Mouse (Mus musculus): ENCODE results near the gene Cyp3a16. TPM values are rescaled to one million over a fixed set of nuclear protein-coding genes. Genes with fewer than 3 reads are reported as not detected.
"Not testable (repeated sequence)": the region's sequence is repeated elsewhere in the genome, so short reads cannot be mapped to it uniquely, and the experiment has no call there.

The Cyp3a16 gene
- not detected for total RNA-seq (2021)
- long read RNA-seq, experiment 1: 0 reads
- long read RNA-seq, experiment 2: 0 reads

DNA sequence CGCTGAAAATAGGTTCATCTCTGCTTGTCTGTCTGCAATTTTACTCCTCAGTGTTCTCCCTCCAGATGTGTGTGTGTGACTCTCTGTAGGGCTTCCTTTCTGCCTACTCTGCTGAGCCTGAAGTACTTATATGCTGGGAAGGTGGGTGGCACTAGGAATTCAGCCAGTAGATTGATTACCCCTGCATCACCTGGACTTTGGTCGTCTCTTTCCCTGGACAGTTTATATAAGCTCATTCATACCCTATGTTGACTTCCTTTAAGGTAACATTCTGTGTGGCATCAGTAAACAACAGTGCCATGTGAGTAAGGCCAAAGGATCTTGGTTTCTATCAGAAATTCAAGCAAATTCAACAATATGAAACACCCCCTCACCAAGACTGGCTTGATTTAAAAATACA is at the start of gene Cyp3a16:
Cyp3a16 (minus strand) TSS at position 101 of the 400 bp plus-strand sequence.
- H3K4me3 ChIP-seq; DNase-seq (ENCODE audit: low spot score in 2 of 2); H3K27ac ChIP-seq: not testable (repeated sequence)

DNA sequence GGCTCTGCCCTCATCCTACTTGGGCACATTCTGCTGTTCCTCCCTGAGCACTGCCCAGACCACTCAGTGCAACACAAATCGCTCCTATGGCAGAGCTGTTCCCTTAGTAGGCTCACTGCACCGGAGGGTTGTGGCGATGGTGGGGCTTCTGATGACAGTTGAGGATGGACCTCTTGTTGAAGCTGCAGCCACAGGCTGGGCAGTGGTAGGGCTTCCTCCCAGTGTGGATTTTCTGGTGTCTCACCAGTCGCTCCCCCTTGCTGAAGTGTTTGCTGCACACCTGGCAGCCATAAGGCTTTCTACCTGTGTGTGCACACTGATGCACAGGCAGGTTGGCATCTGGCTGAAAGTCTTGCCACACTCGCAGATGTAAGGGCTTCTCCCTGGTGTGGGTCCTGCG is 20.8 kb upstream of the Cyp3a16 start:
- no peak overlapping the region for H3K27ac ChIP-seq
- no peak for TF ChIP-seq CTCF (conservative IDR thresholded peaks at IDR 0.05)

DNA sequence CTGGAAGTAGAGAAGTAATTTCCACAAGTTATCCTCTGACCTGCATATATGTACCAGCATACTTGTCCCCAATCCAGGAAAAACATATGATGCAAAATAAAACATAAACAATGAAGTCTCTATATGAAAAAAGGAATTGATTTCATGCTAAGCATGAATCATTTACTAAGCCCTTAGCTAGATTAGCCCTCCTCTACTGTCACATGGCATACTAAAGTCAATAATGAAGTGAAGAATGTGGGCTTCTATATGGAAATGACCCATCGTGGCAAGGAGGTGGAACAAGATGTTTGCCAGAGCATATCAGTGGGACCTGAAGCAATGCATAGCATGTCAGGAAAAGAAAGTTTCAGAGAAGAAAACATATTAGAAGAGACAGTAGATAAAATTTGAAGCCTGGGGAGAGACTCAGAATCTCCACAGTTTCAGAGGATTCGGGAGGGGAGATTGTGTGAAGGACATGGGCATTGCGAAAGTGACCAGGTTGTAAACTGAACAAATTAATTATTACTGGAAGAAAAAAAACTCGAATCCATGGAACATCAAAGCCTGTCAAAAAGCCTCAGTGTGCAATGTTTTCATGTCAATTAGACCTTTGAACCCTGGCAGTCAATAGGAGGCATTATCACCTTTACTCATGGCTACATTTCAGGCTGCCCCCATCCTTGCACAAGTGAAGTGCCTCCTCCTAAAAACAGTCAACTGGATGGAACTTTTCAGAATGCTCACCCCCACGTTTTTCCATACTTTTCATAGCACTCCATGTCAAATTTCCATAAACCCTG is 5.0 kb downstream of the Cyp3a16 start:
- no peak for TF ChIP-seq CTCF (conservative IDR thresholded peaks at IDR 0.05)
- DNase-seq (ENCODE audit: low spot score in 2 of 2): no peak
- H3K27ac ChIP-seq: no peak overlapping the region
- H3K4me3 ChIP-seq: no peak overlapping the region

More for the DNA sequence above, 20.8 kb upstream of the Cyp3a16 start:
- H3K4me3 ChIP-seq: no peak overlapping the region
- no peak for DNase-seq (ENCODE audit: low spot score in 2 of 2)

DNA sequence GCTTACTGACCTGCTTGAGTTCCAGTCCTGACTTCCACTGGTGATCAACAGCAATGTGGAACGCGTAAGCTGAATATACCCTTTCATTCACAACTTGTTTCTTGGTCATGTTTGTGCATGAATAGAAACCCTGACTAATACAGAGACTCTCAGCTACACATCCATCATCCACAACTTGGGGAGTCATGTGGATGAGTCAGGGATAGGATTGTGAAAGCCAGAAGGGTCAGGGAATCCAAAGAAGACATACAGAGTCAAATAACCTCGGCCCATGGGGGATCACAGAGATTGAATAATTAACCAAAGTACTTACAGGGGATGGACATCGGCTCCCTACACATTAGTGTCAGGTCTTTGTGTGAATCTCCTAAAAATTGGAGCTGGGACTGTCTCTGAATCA is 7.2 kb downstream of the Cyp3a16 start:
- no peak for DNase-seq (ENCODE audit: low spot score in 2 of 2)
- TF ChIP-seq CTCF (conservative IDR thresholded peaks at IDR 0.05): no peak
- no peak overlapping the region for H3K27ac ChIP-seq
- H3K4me3 ChIP-seq: no peak overlapping the region

DNA sequence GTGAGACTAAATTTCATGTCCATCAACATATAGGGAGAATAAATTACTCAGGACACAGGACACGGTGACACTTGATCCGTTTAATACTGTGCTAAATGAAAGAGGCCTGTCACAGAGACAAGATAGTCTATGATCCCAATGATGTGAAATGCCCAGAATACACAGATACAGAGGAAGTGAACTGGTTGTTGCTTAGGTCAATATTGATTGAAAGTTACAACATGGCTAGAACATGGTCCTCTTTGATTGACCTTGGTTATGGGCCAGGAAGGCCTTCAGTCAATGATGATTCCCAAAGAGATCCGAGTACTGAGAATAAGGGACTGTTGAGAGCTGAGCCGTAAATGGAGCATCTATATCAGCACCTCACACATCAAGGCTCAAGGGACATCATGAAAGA is 15.1 kb downstream of the Cyp3a16 start:
- no peak for TF ChIP-seq CTCF (conservative IDR thresholded peaks at IDR 0.05)
- H3K4me3 ChIP-seq: no peak overlapping the region
- no peak overlapping the region for H3K27ac ChIP-seq
- no peak for DNase-seq (ENCODE audit: low spot score in 2 of 2)

DNA sequence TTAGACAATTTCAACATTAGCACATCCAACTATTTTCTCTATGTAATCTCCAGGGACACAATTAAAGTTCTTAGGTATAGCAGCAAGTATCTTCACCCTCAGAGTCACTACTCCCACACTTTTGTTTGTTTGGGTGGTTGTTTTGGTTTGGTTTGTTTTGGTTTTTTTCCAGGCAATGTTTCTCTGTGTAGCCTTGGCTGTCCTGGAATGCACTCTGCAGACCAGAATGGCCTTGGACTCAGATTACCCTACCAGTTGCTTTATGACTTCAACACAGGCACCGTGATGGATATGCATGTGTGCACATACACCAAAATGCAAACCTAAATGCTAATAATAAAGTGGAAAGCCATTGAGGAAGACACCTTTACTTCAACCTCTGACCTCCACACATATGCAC is 35.8 kb downstream of the Cyp3a16 start:
- DNase-seq (ENCODE audit: low spot score in 2 of 2): no peak
- no peak for TF ChIP-seq CTCF (conservative IDR thresholded peaks at IDR 0.05)
- Histone ChIP-seq H3K27ac (no peak overlapping the region), H3K4me3 (no peak overlapping the region)

DNA sequence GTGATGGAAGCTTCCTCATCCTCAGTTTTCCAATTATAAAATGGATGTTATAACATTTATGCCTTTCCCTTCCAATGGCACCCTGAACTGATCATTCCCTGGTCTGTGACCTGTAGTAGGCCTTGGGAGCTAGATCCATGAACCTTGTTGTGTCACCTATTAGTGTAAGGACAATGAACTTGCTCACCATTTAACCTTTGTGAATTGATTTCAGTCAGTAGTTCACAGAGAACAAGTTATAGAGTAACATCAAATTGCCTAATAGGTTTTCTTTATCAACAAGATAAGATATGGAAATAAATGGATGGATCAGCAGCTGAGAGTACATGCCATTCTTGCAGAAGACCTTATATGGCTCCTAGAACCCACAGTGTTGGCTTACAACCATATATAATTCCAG is 38.5 kb downstream of the Cyp3a16 start:
- no peak overlapping the region for H3K4me3 ChIP-seq
- DNase-seq (ENCODE audit: low spot score in 2 of 2): no peak
- no peak overlapping the region for H3K27ac ChIP-seq
- TF ChIP-seq CTCF (conservative IDR thresholded peaks at IDR 0.05): no peak

DNA sequence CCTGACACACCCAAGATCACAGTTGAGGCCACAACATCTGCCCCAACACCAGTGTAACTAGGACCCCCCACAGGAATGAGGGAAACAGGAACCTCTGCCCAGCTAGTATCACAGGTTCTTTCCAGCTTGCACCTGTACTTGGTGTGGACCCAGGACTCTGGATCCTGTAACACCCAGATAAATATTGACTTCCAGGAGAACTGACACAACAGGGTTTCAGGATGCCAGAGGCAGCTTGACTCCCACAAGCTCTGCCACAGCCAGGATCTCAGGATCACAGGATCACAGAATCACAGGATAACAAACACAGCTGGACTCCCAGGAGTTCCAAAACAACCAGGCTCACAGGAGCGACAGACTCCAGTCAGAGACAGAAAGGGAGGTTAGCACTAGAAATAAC is 47.2 kb downstream of the Cyp3a16 start:
- Histone ChIP-seq H3K4me3 (no peak overlapping the region), H3K27ac (no peak overlapping the region)
- TF ChIP-seq CTCF (conservative IDR thresholded peaks at IDR 0.05): no peak
- DNase-seq (ENCODE audit: low spot score in 2 of 2): no peak

DNA sequence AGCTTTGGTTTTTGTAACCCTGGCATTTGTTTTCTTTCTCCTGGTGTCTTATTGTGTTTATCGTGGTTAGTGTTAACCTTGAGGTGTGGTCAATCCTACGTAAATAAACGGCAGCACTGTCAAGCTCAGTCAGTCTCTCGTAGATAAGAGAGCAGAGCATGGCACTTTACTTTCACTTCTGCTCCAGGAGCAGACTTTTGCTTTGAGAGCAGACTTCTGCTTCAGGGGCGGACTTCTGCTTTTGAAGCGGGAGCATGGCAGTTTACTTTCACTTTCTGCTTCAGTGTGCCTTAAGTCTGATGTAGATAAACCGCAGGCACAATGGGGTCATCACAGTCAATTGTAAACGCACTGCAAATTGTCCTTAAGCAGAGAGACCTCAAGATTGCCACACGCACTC is 54.1 kb downstream of the Cyp3a16 start:
- H3K4me3 ChIP-seq; DNase-seq (ENCODE audit: low spot score in 2 of 2); H3K27ac ChIP-seq: not testable (repeated sequence)

Other genes starting within 250 kb of the Cyp3a16 start
- 10 to 100 TPM; 27.5 to 28.4 TPM for gene Zfp655, start 238.0 kb downstream of the Cyp3a16 start, total RNA-seq (2021)
- 10 to 100 TPM; 20.3 to 22.8 TPM for gene Zscan25, start 189.2 kb downstream of the Cyp3a16 start, total RNA-seq (2021)
- not detected for gene Cyp3a57, start 124.4 kb downstream of the Cyp3a16 start, total RNA-seq (2021)
- gene Cyp3a41b, start 115.0 kb upstream of the Cyp3a16 start, total RNA-seq (2021): not detected